Mouse (Mus musculus) kidney, adult 8-10 months (tissue): ENCODE data around the gene Gm12117.

Experiments
- DNase-seq, 2 experiments: peaks; one replicate each; pipeline ENCODE4 v3.0.0; 2022

Gene Gm12117

GRCm38 (mm10) chr11:33276637-33277036, at the start of gene Gm12117:
Gene Gm12117 (minus strand): TSS chr11:33276737.
- DNase-seq: no peak

GRCm38 (mm10) chr11:33319006-33319611, 42.6 kb upstream of the Gm12117 start:
- no peak for DNase-seq

- DNase-seq: no peak
Measured at GRCm38 (mm10) chr11:33309566-33309965, 33.0 kb upstream of the Gm12117 start.

DNA sequence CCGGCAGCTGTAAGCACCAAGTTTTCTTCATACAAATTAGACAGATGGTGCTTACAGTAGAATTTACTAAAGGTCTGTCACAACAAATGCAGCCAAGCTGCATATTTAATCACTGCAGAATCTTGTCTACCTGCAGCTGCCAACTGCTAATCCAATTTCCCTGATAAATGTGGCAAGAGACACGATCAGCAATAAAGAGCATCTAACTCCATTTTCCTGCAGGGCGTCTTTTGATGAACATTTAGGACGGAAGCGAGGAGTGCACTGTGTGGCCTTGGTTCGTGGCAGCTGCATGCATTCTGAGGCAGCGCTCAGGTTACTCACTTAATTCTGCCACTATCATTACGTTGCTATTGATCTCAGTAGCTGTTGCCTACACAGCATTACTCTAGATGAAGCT, 24.3 kb upstream of the Gm12117 start:
- DNase-seq: no peak

DNA sequence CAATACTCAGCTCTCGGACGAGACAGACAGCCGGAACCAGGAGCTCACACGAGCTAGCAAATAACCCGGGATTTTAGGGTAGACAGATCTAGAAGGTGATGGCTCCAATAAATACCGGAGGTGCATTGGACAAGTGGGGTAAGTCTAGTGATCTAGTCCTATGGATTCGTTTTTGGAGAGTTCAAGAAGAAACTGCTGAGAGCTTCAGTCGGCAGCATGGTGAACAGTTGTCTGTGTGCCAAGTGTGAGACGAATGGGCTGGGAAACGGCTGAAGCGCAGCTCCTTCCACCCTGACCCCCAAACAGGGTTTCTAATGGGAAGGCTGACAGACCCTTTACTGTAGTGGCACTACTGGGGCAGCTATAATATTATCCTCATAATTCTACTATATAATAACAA, 22.8 kb upstream of the Gm12117 start:
- no peak for DNase-seq

DNA sequence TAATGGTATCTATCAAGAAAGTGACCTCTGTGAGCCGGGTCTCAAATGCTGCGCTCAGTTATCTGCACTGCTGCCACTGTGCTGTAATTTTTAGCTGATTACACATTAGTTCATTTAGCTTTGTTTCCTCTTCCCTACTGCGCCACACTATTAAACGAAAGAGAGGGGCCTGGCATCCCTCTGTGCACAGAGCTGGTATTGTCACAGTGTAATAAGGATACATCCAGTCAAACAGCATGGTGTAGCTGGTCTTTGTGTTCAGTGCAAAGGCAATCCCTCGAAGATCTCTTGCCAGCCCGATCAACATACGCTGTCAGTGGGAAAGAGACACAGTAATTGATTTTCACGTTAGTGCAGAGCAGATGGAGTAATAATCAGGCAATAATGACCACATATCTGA, 20.6 kb upstream of the Gm12117 start:
- no peak for DNase-seq

DNA sequence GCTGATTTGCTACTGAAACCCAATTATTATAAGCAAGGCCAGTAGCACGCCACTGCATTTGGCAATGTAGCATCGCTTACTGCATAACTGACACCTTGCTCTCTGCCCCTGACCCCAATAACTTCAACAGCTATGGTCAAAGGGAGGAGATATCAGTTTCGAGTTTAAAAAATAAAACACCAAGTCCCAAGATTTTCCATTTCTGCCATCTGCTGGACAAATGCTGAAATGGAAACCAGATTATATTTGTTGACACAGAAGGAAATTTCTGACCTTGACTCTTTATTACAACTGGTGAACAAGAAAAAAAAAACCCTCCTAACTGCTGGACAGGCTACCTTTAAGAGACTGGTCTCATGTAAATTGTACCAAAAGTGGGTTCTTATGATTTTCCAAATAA, 18.9 kb upstream of the Gm12117 start:
- DNase-seq: no peak

GRCm38 (mm10) chr11:33294063-33294462, 17.5 kb upstream of the Gm12117 start:
- DNase-seq: no peak

DNA sequence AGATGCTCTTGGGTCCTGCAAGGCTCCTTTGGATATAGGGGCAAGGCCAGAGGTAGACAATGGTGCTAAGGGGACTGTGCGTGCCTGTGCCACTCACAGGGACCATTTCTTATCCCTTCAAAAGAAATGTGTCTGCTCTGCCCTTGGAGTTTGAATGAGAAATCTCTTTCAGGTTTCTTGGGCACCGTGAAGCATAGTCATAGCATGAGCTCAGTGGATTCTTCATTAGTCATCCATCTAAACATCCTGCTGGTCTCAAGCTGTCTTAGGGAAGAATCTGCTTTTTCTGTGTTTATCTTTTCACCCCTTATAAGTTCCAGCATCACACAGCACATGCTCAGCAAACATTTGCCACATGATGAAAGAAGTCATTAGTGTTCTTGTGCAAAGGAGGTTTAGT, 2.0 kb upstream of the Gm12117 start:
- no peak for DNase-seq

GRCm38 (mm10) chr11:33274816-33275215, 1.7 kb downstream of the Gm12117 start:
- no peak for DNase-seq

GRCm38 (mm10) chr11:33274294-33274693, 2.2 kb downstream of the Gm12117 start:
- no peak for DNase-seq

DNA sequence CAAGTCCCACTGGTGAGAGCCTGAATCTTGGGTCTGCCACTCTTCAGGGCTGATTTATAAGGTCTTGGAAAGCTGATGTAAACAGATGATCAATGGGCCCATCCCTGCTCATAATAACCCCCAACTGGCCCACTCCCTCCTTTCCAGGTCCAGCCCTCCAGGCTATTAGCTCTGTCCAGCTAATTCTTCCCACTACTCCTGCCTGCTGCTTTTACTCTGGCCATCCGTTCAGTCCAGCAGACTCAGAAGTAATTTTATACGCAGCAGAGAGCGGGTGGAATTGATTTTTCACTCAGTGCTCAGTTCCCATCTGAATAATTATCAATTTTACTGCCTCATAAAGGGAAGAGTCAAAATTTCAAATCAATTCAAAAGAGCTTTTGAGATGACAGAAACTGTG, 36.2 kb downstream of the Gm12117 start:
- no peak for DNase-seq

DNA sequence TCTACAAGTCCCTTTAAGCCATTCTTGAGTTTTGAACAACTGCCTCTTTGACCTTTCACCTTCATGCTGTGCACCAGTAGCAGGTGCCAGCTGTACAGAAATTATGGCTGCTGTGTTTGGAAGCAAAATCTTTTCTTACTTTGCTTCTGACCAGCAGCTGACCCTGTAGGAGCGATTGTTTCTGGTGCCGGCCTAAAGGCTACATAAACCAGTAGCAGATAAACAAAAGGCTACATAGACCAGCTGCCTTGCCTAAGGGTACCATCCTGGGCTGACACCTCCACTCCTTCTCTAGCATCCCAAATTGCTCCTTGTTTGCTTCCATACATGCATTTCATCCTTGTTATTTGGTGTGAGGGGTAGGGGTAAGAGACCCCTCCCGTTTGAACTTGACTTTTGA, 42.4 kb downstream of the Gm12117 start:
- no peak for DNase-seq

- no peak for DNase-seq
Measured at GRCm38 (mm10) chr11:33232056-33232455, 44.5 kb downstream of the Gm12117 start.

- no peak for DNase-seq
Measured at GRCm38 (mm10) chr11:33228186-33228585, 48.4 kb downstream of the Gm12117 start.

- no peak for DNase-seq
Measured at GRCm38 (mm10) chr11:33226516-33226915, 50.0 kb downstream of the Gm12117 start.
